Mouse (Mus musculus) heart, embryonic 13.5 days (tissue): Measurements from ENCODE around the gene Cacnb2. TPM values are rescaled to one million over a fixed set of nuclear protein-coding genes. Genes with fewer than 3 reads are reported as not detected.

Experiments used
- ATAC-seq: fragments of 200-750 bp; cut with Nextera tagmentation; 2 replicates; pipeline ENCODE4 v1.8.0; 2017; ENCODE audit warnings: moderate TSS enrichment; ENCODE audit not compliant: insufficient number of reproducible peaks, low FRiP score, low TSS enrichment; ENCODE audit errors: extremely low read depth
- H3K27ac ChIP-seq: fragments of 300-500 bp; sonication (generic); replicated peaks from 2 replicates; pipeline ENCODE4 v1.5.1; 2015; ENCODE audit warnings: moderate library complexity, mild to moderate bottlenecking, inconsistent platforms
- H3K27me3 ChIP-seq: fragments of 300-500 bp; sonication (generic); replicated peaks from 2 replicates; pipeline ENCODE4 v1.6.1; 2015; ENCODE audit warnings: mild to moderate bottlenecking, inconsistent platforms
- H3K36me3 ChIP-seq: fragments of 300-500 bp; sonication (generic); 2 replicates; pipeline ENCODE4 v1.6.1; 2015; ENCODE audit warnings: mild to moderate bottlenecking, inconsistent platforms
- H3K4me1 ChIP-seq: fragments of 300-500 bp; sonication (generic); 2 replicates; pipeline ENCODE4 v1.6.1; 2015; ENCODE audit warnings: inconsistent platforms
- H3K4me2 ChIP-seq: fragments of 300-500 bp; sonication (generic); 2 replicates; pipeline ENCODE4 v1.6.1; 2015; ENCODE audit warnings: inconsistent platforms, mild to moderate bottlenecking, moderate library complexity
- H3K4me3 ChIP-seq: fragments of 300-500 bp; sonication (generic); 2 replicates; pipeline ENCODE4 v1.5.1; 2015; ENCODE audit warnings: moderate library complexity, mild to moderate bottlenecking, inconsistent platforms
- H3K9ac ChIP-seq: fragments of 300-500 bp; sonication (generic); 2 replicates; pipeline ENCODE4 v1.6.1; 2015; ENCODE audit warnings: inconsistent platforms, mild to moderate bottlenecking, moderate library complexity
- H3K9me3 ChIP-seq: fragments of 300-500 bp; sonication (generic); 2 replicates; pipeline ENCODE4 v1.6.1; 2016; ENCODE audit warnings: inconsistent platforms
- WGBS: fragments of 180-500 bp; shearing (Covaris S2); methylation state at CpG from one replicate; pipeline ENCODE4 v1.1.7; 2015; ENCODE audit warnings: mixed read lengths; 5-methylcytosine and 5-hydroxymethylcytosine counted together
- polyA plus RNA-seq: library from polyadenylated mRNA; unstranded; fragments of >200 nt; fragmentation: Nextera tagmentation; extraction: Ambion mirVana; gene quantifications from 2 replicates; pipeline ENCODE4 v1.2.1, GENCODE M21; 2015

Cacnb2 gene
- polyA plus RNA-seq, 1 experiment from 2014 or later, result 9.0 TPM

DNA sequence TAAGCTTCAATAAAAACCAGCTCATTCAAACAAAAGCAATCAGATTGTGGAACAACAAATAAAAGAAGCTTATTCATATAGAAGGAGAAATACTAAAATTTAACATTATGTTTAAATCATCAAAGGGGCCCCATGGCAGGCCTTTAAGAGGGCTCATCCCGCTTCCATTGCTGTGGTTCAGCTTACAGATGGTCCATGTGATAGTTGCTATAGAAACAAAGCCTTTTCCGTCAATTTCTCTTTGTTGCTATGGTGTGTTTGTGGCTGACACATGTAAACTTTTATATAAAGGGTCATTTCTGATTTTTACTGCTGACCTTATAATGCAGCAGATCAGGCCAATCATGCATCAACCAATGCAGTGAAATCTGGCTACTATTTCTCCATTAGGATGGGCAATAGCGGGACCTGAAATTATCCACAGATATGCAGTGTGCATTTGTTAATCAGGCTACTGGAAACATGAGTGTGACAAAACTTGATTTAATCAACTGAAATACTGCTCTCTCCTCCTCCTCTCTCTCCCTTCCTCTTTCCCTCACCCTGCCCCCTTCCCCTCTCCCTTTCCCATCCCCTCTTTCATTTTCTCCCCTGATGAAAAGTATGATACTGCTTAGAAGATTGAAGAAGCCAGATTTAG, 54.4 kb downstream of the Cacnb2 start:
- no peaks in the 10 kb centered on the region for H3K27me3 ChIP-seq
- WGBS, result 81% methylated on average over 3 of the region's 3 CpGs
- H3K4me1 ChIP-seq, result peaks cover 36% of the 10 kb centered on the region
- no peaks in the 10 kb centered on the region for H3K36me3 ChIP-seq
- H3K4me3 ChIP-seq, result no peak overlapping the region
- no peak overlapping the region for H3K9ac ChIP-seq
- ATAC-seq, result no peak
- no peaks in the 10 kb centered on the region for H3K9me3 ChIP-seq
- no peak overlapping the region for H3K27ac ChIP-seq
- no peak overlapping the region for H3K4me2 ChIP-seq

DNA sequence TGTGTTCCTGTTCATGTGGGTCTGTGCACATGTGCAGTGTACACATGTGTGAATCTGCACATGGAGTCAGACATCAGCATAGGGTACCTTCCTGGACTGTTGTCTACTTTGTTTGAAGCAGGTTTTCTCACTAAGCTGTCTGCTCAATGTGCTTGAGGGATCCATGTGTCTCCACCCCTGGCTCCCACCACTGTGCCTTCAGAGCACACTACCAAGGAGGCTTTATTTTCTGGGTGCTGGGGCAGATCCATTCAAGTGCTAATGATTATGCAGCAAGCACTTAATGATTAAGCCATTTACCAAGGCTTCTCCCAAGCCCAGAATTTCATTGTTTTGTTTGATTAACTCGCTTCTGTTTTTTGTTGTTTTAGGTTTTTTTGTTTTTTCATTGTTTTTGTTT, 62.3 kb downstream of the Cacnb2 start:
- Histone ChIP-seq H3K27me3 (no peaks in the 10 kb centered on the region), H3K27ac (no peak overlapping the region), H3K4me2 (no peak overlapping the region), H3K36me3 (no peaks in the 10 kb centered on the region), H3K4me1 (peaks cover 12% of the 10 kb centered on the region), H3K9me3 (no peaks in the 10 kb centered on the region), H3K4me3 (no peak overlapping the region), H3K9ac (no peak overlapping the region)
- ATAC-seq, result no peak
- 71% methylated on average over 1 of the region's 1 CpGs for WGBS

DNA sequence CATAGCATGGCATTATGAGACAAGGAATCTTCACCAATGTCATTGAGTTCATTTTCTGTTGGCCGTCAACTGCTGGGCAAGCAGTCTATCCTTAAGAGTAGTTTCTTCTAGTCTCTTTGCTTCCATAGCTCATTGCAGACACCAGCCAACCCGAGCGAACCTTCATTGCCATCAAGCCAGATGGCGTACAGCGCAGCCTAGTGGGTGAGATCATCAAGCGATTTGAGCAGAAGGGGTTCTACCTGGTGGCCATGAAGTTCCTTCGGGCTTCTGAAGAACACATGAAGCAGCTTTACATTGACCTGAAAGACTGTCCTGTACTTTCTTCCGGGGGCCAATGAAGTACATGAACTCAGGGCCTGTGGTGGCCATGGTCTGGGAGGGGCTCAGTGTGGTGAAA, 69.2 kb downstream of the Cacnb2 start:
- ATAC-seq, result no peak
- no peaks in the 10 kb centered on the region for H3K9me3 ChIP-seq
- no peaks in the 10 kb centered on the region for H3K36me3 ChIP-seq
- no peak overlapping the region for H3K9ac ChIP-seq
- H3K4me3 ChIP-seq, result no peak overlapping the region
- 93% methylated on average over 8 of the region's 8 CpGs for WGBS
- H3K4me1 ChIP-seq, result peaks cover 15% of the 10 kb centered on the region
- H3K27me3 ChIP-seq, result no peaks in the 10 kb centered on the region
- H3K27ac ChIP-seq, result no peak overlapping the region
- no peak overlapping the region for H3K4me2 ChIP-seq

DNA sequence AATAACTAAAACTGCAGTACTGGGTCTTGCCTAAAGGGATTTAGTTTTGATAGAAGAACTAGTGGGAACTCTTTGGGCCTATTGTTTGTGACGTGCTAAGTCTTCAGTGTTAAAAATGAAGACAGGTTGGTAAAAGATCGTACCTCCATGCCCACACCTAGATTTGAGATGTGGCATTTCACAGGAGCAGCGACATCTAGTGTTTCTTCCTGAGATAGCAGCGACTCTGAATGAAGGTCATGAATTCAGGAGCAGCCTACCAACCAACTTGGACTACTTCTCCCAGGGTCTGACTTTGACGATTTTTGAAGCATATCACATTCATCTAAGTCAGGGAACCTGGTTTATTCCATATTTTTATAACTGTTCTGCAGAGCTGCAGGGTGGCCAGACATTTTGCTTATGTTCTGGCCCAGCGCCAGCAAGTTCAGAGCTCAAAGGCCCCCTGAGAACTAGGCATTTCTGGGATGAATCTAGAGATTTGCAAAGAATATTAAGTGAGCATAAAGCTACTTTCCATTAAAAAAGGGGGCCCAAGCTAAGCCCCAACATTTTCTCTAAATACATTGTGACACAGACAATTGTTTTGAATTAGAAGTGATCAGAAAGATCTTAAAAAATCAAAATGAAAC, 74.1 kb downstream of the Cacnb2 start:
- ATAC-seq, result no peak
- Histone ChIP-seq H3K9ac (no peak overlapping the region), H3K27ac (no peak overlapping the region; the same call in 1 of the 2 replicates), H3K4me2 (peak overlapping the region; percentile 45), H3K9me3 (no peaks in the 10 kb centered on the region), H3K36me3 (no peaks in the 10 kb centered on the region), H3K4me3 (no peak overlapping the region), H3K4me1 (peaks cover 16% of the 10 kb centered on the region), H3K27me3 (no peaks in the 10 kb centered on the region)
- WGBS, result 19% methylated on average over 6 of the region's 6 CpGs

DNA sequence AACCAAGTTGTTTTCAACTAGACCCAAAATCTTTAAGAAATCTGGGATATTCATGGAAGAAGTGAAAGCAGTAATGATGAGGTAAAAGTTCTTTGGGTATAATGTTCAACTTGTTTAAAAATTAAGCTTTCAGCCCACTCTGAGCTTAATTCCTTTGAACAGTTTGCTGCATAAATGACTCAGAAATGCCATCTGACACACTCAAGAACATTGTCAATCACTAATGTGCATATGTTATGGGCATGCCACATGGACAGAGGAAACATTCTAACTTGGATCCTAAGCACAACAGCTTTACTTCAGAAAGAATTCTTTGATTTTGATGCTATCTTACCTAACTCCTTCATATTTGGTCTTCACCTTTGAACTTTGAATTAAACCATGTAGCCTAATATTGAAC, 81.3 kb downstream of the Cacnb2 start:
- H3K4me3 ChIP-seq, result no peak overlapping the region
- no peak for ATAC-seq

DNA sequence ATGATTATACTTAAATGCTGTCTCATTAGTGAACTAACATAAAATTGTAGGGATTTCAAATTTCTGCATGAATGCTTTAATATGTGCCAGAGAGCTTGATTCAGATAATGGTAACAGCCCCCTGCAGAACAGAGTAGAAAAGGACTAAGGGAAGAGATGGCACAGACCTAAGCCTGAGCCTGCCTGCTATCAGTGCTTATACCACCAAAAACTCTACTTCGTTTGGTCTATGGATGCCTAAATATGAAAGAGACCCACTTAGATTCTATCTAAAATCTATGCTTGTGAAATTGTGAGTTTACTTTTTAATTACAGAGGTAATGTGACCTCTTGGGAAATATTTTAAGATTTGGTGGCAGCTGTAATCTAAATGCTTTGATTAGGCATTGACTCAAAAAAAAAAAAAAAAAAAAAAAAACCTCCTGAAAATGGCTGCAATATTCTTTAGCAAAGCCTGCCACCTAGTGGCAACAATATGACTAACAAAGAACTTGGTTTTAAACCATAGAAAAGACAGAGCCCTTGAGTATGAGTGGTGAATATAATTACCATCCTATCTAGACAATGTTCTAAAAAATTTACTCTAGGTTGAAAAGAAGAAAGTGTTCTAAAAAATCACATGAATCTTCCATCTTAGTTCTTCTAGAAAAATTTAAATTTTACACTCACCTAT, 100.2 kb downstream of the Cacnb2 start:
- H3K27ac ChIP-seq, result no peak overlapping the region
- H3K36me3 ChIP-seq, result no peaks in the 10 kb centered on the region
- H3K9ac ChIP-seq, result no peak overlapping the region
- 73% methylated on average over 1 of the region's 1 CpGs for WGBS
- no peak overlapping the region for H3K4me2 ChIP-seq
- H3K4me1 ChIP-seq, result no peaks in the 10 kb centered on the region
- no peak for ATAC-seq
- H3K4me3 ChIP-seq, result no peak overlapping the region
- H3K27me3 ChIP-seq, result no peaks in the 10 kb centered on the region
- H3K9me3 ChIP-seq, result no peaks in the 10 kb centered on the region

More for the DNA sequence above, 81.3 kb downstream of the Cacnb2 start:
- H3K36me3 ChIP-seq, result no peaks in the 10 kb centered on the region
- no peak overlapping the region for H3K9ac ChIP-seq
- H3K4me1 ChIP-seq, result peaks cover 3% of the 10 kb centered on the region; the same call in 1 of the 2 replicates
- H3K27ac ChIP-seq, result no peak overlapping the region
- H3K27me3 ChIP-seq, result no peaks in the 10 kb centered on the region
- no peak overlapping the region for H3K4me2 ChIP-seq
- no peaks in the 10 kb centered on the region for H3K9me3 ChIP-seq

DNA sequence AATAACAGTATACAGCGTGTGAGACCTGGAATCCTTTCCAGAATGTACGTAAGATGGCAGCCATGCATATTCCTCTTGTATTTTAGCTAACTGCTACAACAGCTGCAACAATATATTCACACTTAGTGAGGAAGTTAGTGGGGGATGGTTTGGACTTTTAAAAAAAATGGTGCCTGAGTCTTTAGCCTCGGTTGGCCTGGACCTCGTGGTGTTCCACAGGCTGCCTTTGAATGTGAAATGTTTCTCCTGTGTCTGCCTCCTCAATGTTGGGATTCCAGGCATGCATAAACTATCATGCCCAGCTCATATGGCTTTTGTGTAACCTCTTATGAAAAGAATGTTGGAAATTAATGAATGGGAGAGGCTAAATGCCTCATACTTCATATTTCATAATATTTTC, 100.8 kb downstream of the Cacnb2 start:
- no peak overlapping the region for H3K27ac ChIP-seq
- no peak overlapping the region for H3K9ac ChIP-seq
- no peaks in the 10 kb centered on the region for H3K9me3 ChIP-seq
- no peaks in the 10 kb centered on the region for H3K27me3 ChIP-seq
- no peaks in the 10 kb centered on the region for H3K4me1 ChIP-seq
- H3K4me3 ChIP-seq, result no peak overlapping the region
- no peaks in the 10 kb centered on the region for H3K36me3 ChIP-seq
- H3K4me2 ChIP-seq, result no peak overlapping the region
- ATAC-seq, result no peak
- WGBS, result 79% methylated on average over 4 of the region's 4 CpGs

DNA sequence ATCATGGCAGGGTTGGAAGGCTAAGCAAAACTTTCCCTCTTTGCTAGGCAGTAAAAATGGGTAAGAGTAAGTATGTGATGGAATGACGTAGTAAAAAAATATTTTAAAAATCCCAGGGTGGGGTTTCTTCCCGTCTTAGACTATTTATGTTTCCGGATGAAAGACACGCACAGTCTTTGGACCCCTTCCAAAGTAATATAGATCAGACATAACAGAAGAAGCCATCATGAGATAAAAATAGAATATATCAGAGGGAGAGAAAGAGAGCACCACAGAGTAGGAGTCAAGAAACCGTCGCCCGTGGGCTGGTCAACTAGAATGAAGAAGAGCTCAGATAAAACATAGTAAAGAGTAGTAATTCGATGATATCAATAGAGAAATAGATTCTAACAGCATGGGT, 107.4 kb downstream of the Cacnb2 start:
- no peaks in the 10 kb centered on the region for H3K27me3 ChIP-seq
- H3K9ac ChIP-seq, result no peak overlapping the region
- no peak overlapping the region for H3K4me3 ChIP-seq
- no peak overlapping the region for H3K27ac ChIP-seq
- peaks cover 9% of the 10 kb centered on the region for H3K4me1 ChIP-seq
- 51% methylated on average over 8 of the region's 8 CpGs for WGBS
- no peaks in the 10 kb centered on the region for H3K36me3 ChIP-seq
- H3K4me2 ChIP-seq, result no peak overlapping the region
- no peaks in the 10 kb centered on the region for H3K9me3 ChIP-seq
- ATAC-seq, result no peak

DNA sequence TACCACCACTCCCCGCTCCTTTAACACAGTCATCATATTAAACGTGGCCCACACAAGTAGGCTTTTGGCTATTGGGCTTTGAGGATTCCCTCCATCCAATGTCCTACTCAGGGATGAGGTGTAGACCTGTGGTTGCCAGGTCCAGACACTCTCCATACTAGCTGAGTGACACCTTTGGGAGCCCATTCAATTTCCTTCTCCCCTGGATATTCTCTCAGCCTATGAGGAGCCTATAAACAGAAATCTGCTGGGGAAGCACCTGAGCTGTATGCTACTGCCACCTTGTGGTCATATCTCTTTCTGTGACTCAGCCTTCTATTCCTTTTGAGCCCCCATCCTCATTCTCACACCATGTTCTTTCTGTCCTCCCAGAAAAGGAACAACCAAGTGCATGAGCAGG, 108.9 kb downstream of the Cacnb2 start:
- Histone ChIP-seq H3K4me1 (peaks cover 17% of the 10 kb centered on the region), H3K36me3 (no peaks in the 10 kb centered on the region), H3K4me2 (no peak overlapping the region), H3K27ac (no peak overlapping the region), H3K9ac (no peak overlapping the region), H3K27me3 (no peaks in the 10 kb centered on the region), H3K4me3 (no peak overlapping the region), H3K9me3 (no peaks in the 10 kb centered on the region)
- 79% methylated on average over 2 of the region's 2 CpGs for WGBS
- ATAC-seq, result no peak

DNA sequence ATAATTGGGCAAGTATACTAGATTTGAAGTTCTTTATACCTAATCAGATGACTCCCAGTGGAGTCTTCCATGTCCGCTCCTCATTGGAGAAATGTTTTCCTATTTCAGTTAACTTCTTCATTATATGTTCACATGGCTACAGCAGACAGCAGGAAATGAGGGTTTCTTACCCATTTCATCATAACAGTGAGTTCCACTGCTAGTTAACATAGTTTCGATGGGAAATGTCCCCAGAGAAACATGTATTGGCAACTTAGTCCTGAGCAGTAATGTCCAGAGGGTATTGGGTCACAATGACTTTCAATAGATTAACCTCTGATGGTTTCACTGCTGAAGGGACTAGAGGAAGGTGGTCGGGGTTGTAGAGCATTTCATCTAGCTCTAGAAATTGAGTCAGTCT, 110.2 kb downstream of the Cacnb2 start:
- Histone ChIP-seq H3K36me3 (no peaks in the 10 kb centered on the region), H3K9ac (no peak overlapping the region), H3K4me1 (peaks cover 18% of the 10 kb centered on the region), H3K4me2 (no peak overlapping the region), H3K9me3 (no peaks in the 10 kb centered on the region), H3K27ac (no peak overlapping the region), H3K4me3 (no peak overlapping the region), H3K27me3 (no peaks in the 10 kb centered on the region)
- no peak for ATAC-seq
- 79% methylated on average over 3 of the region's 3 CpGs for WGBS

DNA sequence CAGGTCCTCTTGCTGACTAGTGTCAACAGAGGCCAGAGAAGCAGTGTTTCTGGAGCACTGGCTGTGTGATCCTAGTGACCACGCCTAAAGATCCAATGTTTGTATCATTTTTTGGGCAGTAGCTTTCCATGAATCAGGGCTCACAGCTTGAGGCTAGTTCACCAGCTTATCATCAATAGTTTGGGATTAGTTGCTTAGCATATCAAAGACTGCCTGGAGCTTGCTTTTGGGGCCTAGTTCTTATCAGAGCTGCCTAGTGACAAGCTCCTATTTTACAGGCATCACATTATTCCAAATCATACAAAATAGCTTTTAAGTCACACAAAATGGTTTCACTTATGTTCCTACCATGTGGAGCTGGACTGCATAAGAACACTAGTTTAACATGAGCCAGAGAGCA, 113.8 kb downstream of the Cacnb2 start:
- no peak overlapping the region for H3K4me3 ChIP-seq
- H3K4me2 ChIP-seq, result no peak overlapping the region
- H3K4me1 ChIP-seq, result peaks cover 8% of the 10 kb centered on the region
- no peak overlapping the region for H3K27ac ChIP-seq
- H3K27me3 ChIP-seq, result no peaks in the 10 kb centered on the region
- 37% methylated on average over 1 of the region's 1 CpGs for WGBS
- H3K9ac ChIP-seq, result no peak overlapping the region
- peaks cover 5% of the 10 kb centered on the region for H3K36me3 ChIP-seq
- H3K9me3 ChIP-seq, result no peaks in the 10 kb centered on the region
- no peak for ATAC-seq
